Mouse (Mus musculus): ENCODE measurements around the gene Dnajb7. TPM values are rescaled to one million over a fixed set of nuclear protein-coding genes. Genes with fewer than 3 reads are reported as not detected.

The Dnajb7 gene
- polyA plus RNA-seq, 1 experiment from 2014 or later, result 2.0 TPM

- peak within 1 kb of the TSS; percentile 98 for H3K4me3 ChIP-seq
- peak within 1 kb of the TSS; percentile 81 for H3K4me2 ChIP-seq
- H3K9ac ChIP-seq, result peak within 1 kb of the TSS; percentile 98
- H3K27ac ChIP-seq, result peak within 1 kb of the TSS; percentile 97
- peak; percentile 100 for ATAC-seq (ENCODE audit: borderline replicate concordance, extremely low read depth, low FRiP score, low TSS enrichment)
- H3K9me3 ChIP-seq, result no peaks in the 10 kb centered on the region
- 0 out of 2 replicates have a peak, but pooled peaks cover 3% of the 10 kb centered on the region for H3K36me3 ChIP-seq
- WGBS, result under 1% methylated on average over 50 of the region's 50 CpGs
- H3K4me1 ChIP-seq, result peaks cover 19% of the 10 kb centered on the region
- no peaks in the 10 kb centered on the region for H3K27me3 ChIP-seq
These were observed 8.3 kb downstream of the Dnajb7 start, which contains the start of the genes St13 and Xpnpep3 for GRCm38 (mm10) chr15:81399638-81400315. St13 (minus strand) TSS chr15:81400077. Xpnpep3 (plus strand) TSS chr15:81400138.

GRCm38 (mm10) chr15:81399297-81399637 is 8.8 kb downstream of the Dnajb7 start:
- H3K27ac ChIP-seq, result peak overlapping the region; percentile 97
- H3K4me3 ChIP-seq, result peak overlapping the region; percentile 98
- H3K36me3 ChIP-seq, result 0 out of 2 replicates have a peak, but pooled peaks cover 3% of the 10 kb centered on the region
- H3K27me3 ChIP-seq, result no peaks in the 10 kb centered on the region
- ATAC-seq (ENCODE audit: borderline replicate concordance, extremely low read depth, low FRiP score, low TSS enrichment), result no peak
- H3K4me1 ChIP-seq, result peaks cover 19% of the 10 kb centered on the region
- 0% methylated on average over 21 of the region's 21 CpGs for WGBS
- H3K9me3 ChIP-seq, result no peaks in the 10 kb centered on the region
- H3K4me2 ChIP-seq, result peak overlapping the region; percentile 81
- H3K9ac ChIP-seq, result peak overlapping the region; percentile 98

GRCm38 (mm10) chr15:81398189-81398588 is 9.9 kb downstream of the Dnajb7 start:
- Histone ChIP-seq H3K9ac (peak overlapping the region; percentile 98), H3K27me3 (no peaks in the 10 kb centered on the region), H3K27ac (no peak overlapping the region), H3K9me3 (no peaks in the 10 kb centered on the region), H3K36me3 (0 out of 2 replicates have a peak, but pooled peaks cover 3% of the 10 kb centered on the region), H3K4me2 (peak overlapping the region; percentile 81), H3K4me1 (peaks cover 19% of the 10 kb centered on the region), H3K4me3 (peak overlapping the region; percentile 98)
- no peak for ATAC-seq (ENCODE audit: borderline replicate concordance, extremely low read depth, low FRiP score, low TSS enrichment)

- no peak overlapping the region for H3K27ac ChIP-seq
- WGBS, result 80% methylated on average over 8 of the region's 8 CpGs
These were observed 13.7 kb downstream of the Dnajb7 start for GRCm38 (mm10) chr15:81394211-81394915.

GRCm38 (mm10) chr15:81392997-81393396 is 15.1 kb downstream of the Dnajb7 start:
- peaks cover 6% of the 10 kb centered on the region for H3K4me1 ChIP-seq
- no peaks in the 10 kb centered on the region for H3K9me3 ChIP-seq
- no peaks in the 10 kb centered on the region for H3K27me3 ChIP-seq
- H3K4me2 ChIP-seq, result no peak overlapping the region
- H3K27ac ChIP-seq, result no peak overlapping the region
- no peak for ATAC-seq (ENCODE audit: borderline replicate concordance, extremely low read depth, low FRiP score, low TSS enrichment)
- peaks cover 35% of the 10 kb centered on the region for H3K36me3 ChIP-seq
- H3K9ac ChIP-seq, result no peak overlapping the region
- H3K4me3 ChIP-seq, result no peak overlapping the region

More at GRCm38 (mm10) chr15:81394211-81394915, 13.7 kb downstream of the Dnajb7 start:
- Histone ChIP-seq H3K9ac (no peak overlapping the region), H3K27me3 (no peaks in the 10 kb centered on the region), H3K9me3 (no peaks in the 10 kb centered on the region), H3K4me1 (peaks cover 13% of the 10 kb centered on the region), H3K4me3 (no peak overlapping the region), H3K4me2 (no peak overlapping the region), H3K36me3 (peaks cover 24% of the 10 kb centered on the region)
- ATAC-seq (ENCODE audit: borderline replicate concordance, extremely low read depth, low FRiP score, low TSS enrichment), result no peak

GRCm38 (mm10) chr15:81386327-81386726 is 21.8 kb downstream of the Dnajb7 start:
- 94% methylated on average over 5 of the region's 5 CpGs for WGBS
- no peak for ATAC-seq (ENCODE audit: borderline replicate concordance, extremely low read depth, low FRiP score, low TSS enrichment)

GRCm38 (mm10) chr15:81378845-81379244 is 29.3 kb downstream of the Dnajb7 start:
- no peak overlapping the region for H3K4me2 ChIP-seq
- WGBS, result 80% methylated on average over 2 of the region's 2 CpGs
- no peaks in the 10 kb centered on the region for H3K27me3 ChIP-seq
- H3K4me1 ChIP-seq, result no peaks in the 10 kb centered on the region
- peaks cover 75% of the 10 kb centered on the region for H3K36me3 ChIP-seq
- H3K4me3 ChIP-seq, result no peak overlapping the region
- ATAC-seq (ENCODE audit: borderline replicate concordance, extremely low read depth, low FRiP score, low TSS enrichment), result no peak
- H3K9ac ChIP-seq, result no peak overlapping the region
- no peaks in the 10 kb centered on the region for H3K9me3 ChIP-seq
- no peak overlapping the region for H3K27ac ChIP-seq

More at GRCm38 (mm10) chr15:81386327-81386726, 21.8 kb downstream of the Dnajb7 start:
- Histone ChIP-seq H3K4me3 (no peak overlapping the region), H3K4me1 (no peaks in the 10 kb centered on the region), H3K27ac (no peak overlapping the region), H3K27me3 (no peaks in the 10 kb centered on the region), H3K36me3 (peaks cover 86% of the 10 kb centered on the region), H3K9me3 (no peaks in the 10 kb centered on the region), H3K9ac (no peak overlapping the region), H3K4me2 (no peak overlapping the region)

- H3K36me3 ChIP-seq, result peaks cover 78% of the 10 kb centered on the region
These were observed 33.5 kb downstream of the Dnajb7 start for GRCm38 (mm10) chr15:81374621-81375020.

GRCm38 (mm10) chr15:81370356-81370755 is 37.7 kb downstream of the Dnajb7 start:
- H3K9ac ChIP-seq, result no peak overlapping the region
- no peak overlapping the region for H3K4me2 ChIP-seq
- no peaks in the 10 kb centered on the region for H3K4me1 ChIP-seq
- 73% methylated on average over 1 of the region's 1 CpGs for WGBS
- no peaks in the 10 kb centered on the region for H3K9me3 ChIP-seq
- no peak for ATAC-seq (ENCODE audit: borderline replicate concordance, extremely low read depth, low FRiP score, low TSS enrichment)
- no peak overlapping the region for H3K27ac ChIP-seq
- no peak overlapping the region for H3K4me3 ChIP-seq
- peaks cover 83% of the 10 kb centered on the region for H3K36me3 ChIP-seq
- H3K27me3 ChIP-seq, result no peaks in the 10 kb centered on the region

More at GRCm38 (mm10) chr15:81374621-81375020, 33.5 kb downstream of the Dnajb7 start:
- no peaks in the 10 kb centered on the region for H3K9me3 ChIP-seq
- WGBS, result 83% methylated on average over 11 of the region's 11 CpGs
- H3K27me3 ChIP-seq, result no peaks in the 10 kb centered on the region
- H3K4me2 ChIP-seq, result no peak overlapping the region
- ATAC-seq (ENCODE audit: borderline replicate concordance, extremely low read depth, low FRiP score, low TSS enrichment), result no peak
- no peaks in the 10 kb centered on the region for H3K4me1 ChIP-seq
- no peak overlapping the region for H3K4me3 ChIP-seq
- no peak overlapping the region for H3K9ac ChIP-seq
- H3K27ac ChIP-seq, result no peak overlapping the region

- WGBS, result 86% methylated on average over 1 of the region's 1 CpGs
- Histone ChIP-seq H3K4me1 (no peaks in the 10 kb centered on the region), H3K27me3 (no peaks in the 10 kb centered on the region), H3K4me2 (no peak overlapping the region), H3K27ac (no peak overlapping the region), H3K4me3 (no peak overlapping the region), H3K9me3 (no peaks in the 10 kb centered on the region), H3K36me3 (peaks cover 85% of the 10 kb centered on the region), H3K9ac (no peak overlapping the region)
- ATAC-seq (ENCODE audit: borderline replicate concordance, extremely low read depth, low FRiP score, low TSS enrichment), result no peak
These were observed 39.5 kb downstream of the Dnajb7 start for GRCm38 (mm10) chr15:81368601-81369000.

GRCm38 (mm10) chr15:81366241-81366640 is 41.9 kb downstream of the Dnajb7 start:
- Histone ChIP-seq H3K4me1 (peaks cover 4% of the 10 kb centered on the region; the same call in 1 of the 2 replicates), H3K27me3 (no peaks in the 10 kb centered on the region), H3K9ac (no peak overlapping the region), H3K9me3 (no peaks in the 10 kb centered on the region), H3K27ac (no peak overlapping the region), H3K36me3 (peaks cover 75% of the 10 kb centered on the region), H3K4me3 (no peak overlapping the region), H3K4me2 (no peak overlapping the region)
- no peak for ATAC-seq (ENCODE audit: borderline replicate concordance, extremely low read depth, low FRiP score, low TSS enrichment)
- WGBS, result 73% methylated on average over 4 of the region's 4 CpGs

- no peaks in the 10 kb centered on the region for H3K27me3 ChIP-seq
- WGBS, result 82% methylated on average over 8 of the region's 8 CpGs
- H3K27ac ChIP-seq, result no peak overlapping the region
- H3K9me3 ChIP-seq, result no peaks in the 10 kb centered on the region
- ATAC-seq (ENCODE audit: borderline replicate concordance, extremely low read depth, low FRiP score, low TSS enrichment), result no peak
- peaks cover 7% of the 10 kb centered on the region; the same call in 1 of the 2 replicates for H3K4me1 ChIP-seq
- H3K4me2 ChIP-seq, result no peak overlapping the region
- peaks cover 65% of the 10 kb centered on the region for H3K36me3 ChIP-seq
- no peak overlapping the region for H3K4me3 ChIP-seq
- H3K9ac ChIP-seq, result no peak overlapping the region
These were observed 42.9 kb downstream of the Dnajb7 start for GRCm38 (mm10) chr15:81365246-81365645.

Data from lung, embryonic 15.5 days (tissue).